Comparison of ENCODE assay signal across 8 mouse cellular contexts in genomic region chr12:85532613-85533460, GRCm38 (mm10). TPM values are rescaled to one million over a fixed set of nuclear protein-coding genes. Genes with fewer than 3 reads are reported as not detected.
A peak's percentile ranks its signal among the peaks of the same experiment; 100 is the strongest.
DNase-seq lines count a peak whose midpoint lies in the region; ATAC-seq lines count a peak whose summit lies in the region.

No protein-coding gene starts in this region.

- WGBS in hindbrain, embryonic 16.5 days, result 66% methylated on average over 14 of the region's 14 CpGs

- H3K36me3 ChIP-seq in hindbrain, embryonic 16.5 days (ENCODE audit: control insufficient read depth, insufficient read depth, low read length), result no peaks in the 10 kb centered on the region

- no peaks in the 10 kb centered on the region for H3K9me3 ChIP-seq in hindbrain, embryonic 16.5 days (ENCODE audit: control insufficient read depth, low read length)

- H3K4me3 ChIP-seq in hindbrain, embryonic 16.5 days (ENCODE audit: low read length), result no peak overlapping the region

- H3K4me1 ChIP-seq in hindbrain, embryonic 16.5 days (ENCODE audit: control insufficient read depth, insufficient read depth, low read depth, low read length), result no peaks in the 10 kb centered on the region; the same call in 1 of the 2 replicates

- no peak for ATAC-seq in hindbrain, embryonic 16.5 days

- no peaks in the 10 kb centered on the region for H3K27me3 ChIP-seq in hindbrain, embryonic 16.5 days (replicated peaks; ENCODE audit: control insufficient read depth, insufficient read depth, low read length)

- peak; percentile 36 to 77 for DNase-seq in left cerebral cortex, postnatal 10 days (ENCODE audit: extremely low spot score in 1 of 2, low spot score in 2 of 2)
- DNase-seq in left cerebral cortex, adult 11 months (ENCODE audit: low spot score), result no peak
- peak; percentile 68 for DNase-seq in adrenal gland, adult 8-10 months
- DNase-seq in heart, adult 9 months (ENCODE audit: low spot score in 2 of 2), result peak; percentile 93 to 95
- peak; percentile 54 to 67 for DNase-seq in kidney, postnatal 4 days
- DNase-seq in skeletal muscle tissue, adult 2 months (ENCODE audit: low read depth, low spot score), result peak; percentile 94
- DNase-seq in cerebellum, adult 8-10 months, result no peak

- H3K9ac ChIP-seq in hindbrain, embryonic 16.5 days (ENCODE audit: low read depth, low read length), result no peak overlapping the region

- H3K4me2 ChIP-seq in hindbrain, embryonic 16.5 days (ENCODE audit: low read length), result no peak overlapping the region

- no peak overlapping the region; the same call in 1 of the 2 replicates for H3K27ac ChIP-seq in hindbrain, embryonic 16.5 days (ENCODE audit: low read depth, low read length)

- intact Hi-C loops in left cerebral cortex, postnatal 10 days (cut with DNase I), result no loop called here

RNA-seq across cellular contexts. Expression of gene Fos, which starts 59.1 kb away (rescaled TPM):
- total RNA-seq in left cerebral cortex, postnatal 10 days (2021), result 10 to 100 TPM; 11.0 to 14.8 TPM
- 10 to 100 TPM; 13.3 to 32.9 (median 13.7) TPM for total RNA-seq in adrenal gland, adult 8-10 months (2022)
- 3.9 and 4.3 TPM in 2 replicates for polyA plus RNA-seq in hindbrain, embryonic 16.5 days (2015; fragmentation: Nextera tagmentation; extraction: Ambion mirVana)

Comparison
In these comparisons a context has a peak if more than half of its experiments do, and no peak if none do; other contexts are left out.
1. DNase-seq: peak in left cerebral cortex, postnatal 10 days (2 of 2), adrenal gland, adult 8-10 months (single experiment), heart, adult 9 months (2 of 2), kidney, postnatal 4 days (2 of 2) and skeletal muscle tissue, adult 2 months (single experiment); none in left cerebral cortex, adult 11 months (single experiment) and cerebellum, adult 8-10 months (single experiment).